Mouse (Mus musculus): ENCODE measurements around the gene Myo19.

The Myo19 gene

DNA sequence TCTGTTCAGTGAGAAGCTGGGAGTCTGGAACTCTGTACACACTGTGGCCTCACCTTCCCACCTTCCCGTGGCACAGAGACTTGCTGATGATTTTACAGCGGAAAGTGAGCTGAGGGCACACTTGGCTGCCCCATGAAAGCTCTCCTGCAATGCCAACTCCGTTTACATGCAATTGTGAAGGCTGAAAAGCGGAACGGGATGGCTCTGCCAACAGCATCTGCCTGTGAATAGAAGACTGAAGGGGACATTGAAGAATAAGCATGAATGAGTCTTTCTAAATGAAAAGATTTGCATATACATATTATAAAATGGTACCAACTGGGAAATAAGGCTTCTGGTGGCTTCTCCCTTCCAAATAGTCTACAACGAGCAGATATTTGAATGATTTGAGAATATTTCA, 67.3 kb downstream of the Myo19 start:
- DNase-seq (ENCODE audit: low spot score) = no peak

- DNase-seq (ENCODE audit: low spot score) = no peak
These were observed 68.2 kb downstream of the Myo19 start for GRCm38 (mm10) chr11:84948114-84948513.

- DNase-seq (ENCODE audit: low spot score) = no peak
These were observed 68.6 kb downstream of the Myo19 start for GRCm38 (mm10) chr11:84948526-84948925.

DNA sequence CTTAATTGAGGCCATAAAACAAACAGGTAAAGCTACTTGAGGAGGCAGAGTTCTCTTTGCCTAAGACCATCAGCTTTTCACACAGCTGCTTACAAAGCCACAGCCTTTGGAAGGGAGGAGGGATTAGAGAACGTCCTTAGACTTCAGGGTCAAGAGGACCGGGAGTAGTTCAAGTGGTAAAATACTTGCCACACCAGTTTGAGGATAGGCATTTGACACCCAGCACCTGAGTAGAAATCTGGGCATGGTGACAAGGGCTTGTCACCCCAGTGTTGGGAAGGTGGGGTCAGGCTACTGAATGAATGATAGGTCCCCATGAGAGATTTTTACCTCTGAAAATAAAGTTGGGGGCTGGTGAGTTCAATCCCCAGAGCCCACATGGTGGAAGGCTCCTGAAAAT, 72.7 kb downstream of the Myo19 start:
- no peak for DNase-seq (ENCODE audit: low spot score)

DNA sequence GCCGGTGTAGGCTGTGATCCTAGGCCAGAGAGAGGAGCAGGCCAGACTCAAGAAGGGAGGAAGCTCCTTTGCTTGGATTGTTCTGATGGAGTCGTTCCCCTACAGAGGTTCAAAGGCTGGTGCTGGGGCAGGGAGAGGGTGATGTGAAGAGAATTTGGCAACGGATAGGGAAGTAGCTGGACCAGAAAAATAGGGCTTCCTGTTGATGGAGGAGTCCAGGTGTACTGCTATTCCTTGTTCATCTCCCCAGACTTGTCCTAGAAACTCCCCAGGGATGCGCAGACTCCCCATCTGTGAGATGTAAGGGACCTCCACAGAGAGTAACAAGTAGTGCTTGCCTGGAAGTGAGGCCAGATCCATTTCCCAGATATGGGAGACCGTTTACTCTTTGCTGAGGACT, 76.5 kb downstream of the Myo19 start:
- no peak for DNase-seq (ENCODE audit: low spot score)

DNA sequence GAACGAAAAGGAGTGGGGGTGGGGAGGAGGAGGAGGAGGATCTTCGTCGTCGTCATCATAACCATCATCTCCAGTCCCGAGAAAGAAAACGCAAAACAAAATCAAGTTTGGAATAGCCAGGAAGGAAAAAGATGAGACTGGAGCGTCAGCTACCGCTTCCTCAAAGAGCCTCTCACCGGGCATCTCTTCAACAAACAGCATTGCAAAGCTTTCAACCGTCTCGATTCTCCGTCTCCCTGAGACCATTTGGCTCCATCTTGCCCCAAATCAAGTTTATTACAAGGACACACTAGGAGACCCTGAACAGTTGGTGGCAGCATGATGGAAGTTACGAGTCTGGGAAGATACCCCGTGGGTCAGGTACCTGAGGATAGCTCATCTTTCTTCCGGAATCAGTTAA, 77.2 kb downstream of the Myo19 start:
- no peak for DNase-seq (ENCODE audit: low spot score)

DNA sequence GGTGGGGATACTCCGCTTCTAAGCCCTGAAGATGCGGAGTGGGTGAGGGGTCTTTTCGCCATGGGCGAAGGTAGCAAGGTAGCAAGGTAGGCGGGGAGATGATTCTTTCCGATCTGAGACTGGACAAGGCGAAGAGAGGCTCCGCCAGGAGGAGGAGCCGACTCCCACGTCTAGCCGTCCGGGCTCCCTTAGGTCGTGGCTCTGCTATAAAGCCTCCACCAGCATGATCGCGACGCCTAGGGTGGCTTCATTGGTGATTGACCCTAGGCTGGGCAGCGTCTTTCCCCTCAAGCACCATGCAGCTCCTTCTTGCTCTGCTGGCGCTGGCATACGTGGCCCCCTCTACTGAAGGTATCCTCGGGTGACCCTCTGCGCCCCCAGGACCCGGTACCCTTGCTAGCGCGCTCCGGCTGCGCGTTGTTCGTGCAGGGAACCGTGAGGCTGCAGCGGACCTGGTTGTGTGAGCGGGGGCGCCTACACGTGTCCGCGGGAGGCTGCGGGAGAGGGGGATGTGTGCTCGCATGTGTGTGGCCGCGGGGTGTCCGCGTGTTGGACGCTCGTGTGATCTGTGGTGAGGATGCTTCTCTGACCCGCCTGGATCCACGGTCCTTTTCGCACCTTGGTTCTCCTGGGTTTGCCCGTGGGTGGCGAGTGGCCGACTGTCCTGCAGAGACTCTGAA, 77.8 kb downstream of the Myo19 start, which contains the start of gene Car4:
Gene Car4, plus strand, starts transcription at position 196 of the 680 bp plus-strand sequence.
- DNase-seq (ENCODE audit: low spot score) = no peak

GRCm38 (mm10) chr11:84958271-84958630, 78.3 kb downstream of the Myo19 start:
- DNase-seq (ENCODE audit: low spot score) = no peak

- DNase-seq (ENCODE audit: low spot score) = no peak
These were observed 79.2 kb downstream of the Myo19 start for GRCm38 (mm10) chr11:84959181-84959580.

DNA sequence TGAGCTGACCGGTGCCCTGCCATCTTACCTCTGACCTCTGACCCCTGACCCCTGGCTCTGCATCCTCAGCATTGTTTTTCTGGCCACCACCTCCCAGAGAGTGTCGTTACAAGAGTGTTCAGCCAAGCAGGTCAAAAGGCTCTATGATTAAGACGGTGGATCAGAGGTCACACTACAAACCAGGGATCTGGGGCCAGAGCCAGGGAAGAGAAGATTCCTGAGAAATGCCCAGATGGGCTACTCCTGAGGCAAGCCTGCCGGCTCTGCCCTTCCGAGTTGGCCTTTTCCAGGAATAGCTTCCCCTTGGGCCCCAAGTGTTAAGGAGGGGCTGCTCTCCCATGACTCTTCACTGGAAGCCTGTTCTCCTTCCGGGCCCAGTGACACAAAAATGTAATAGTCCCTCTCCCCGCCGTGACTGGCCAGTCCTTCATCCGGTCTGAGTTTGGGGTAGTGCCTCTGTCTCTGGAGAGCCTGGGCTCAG, 79.8 kb downstream of the Myo19 start:
- no peak for DNase-seq (ENCODE audit: low spot score)

GRCm38 (mm10) chr11:84960291-84960690, 80.3 kb downstream of the Myo19 start:
- DNase-seq (ENCODE audit: low spot score) = no peak

DNA sequence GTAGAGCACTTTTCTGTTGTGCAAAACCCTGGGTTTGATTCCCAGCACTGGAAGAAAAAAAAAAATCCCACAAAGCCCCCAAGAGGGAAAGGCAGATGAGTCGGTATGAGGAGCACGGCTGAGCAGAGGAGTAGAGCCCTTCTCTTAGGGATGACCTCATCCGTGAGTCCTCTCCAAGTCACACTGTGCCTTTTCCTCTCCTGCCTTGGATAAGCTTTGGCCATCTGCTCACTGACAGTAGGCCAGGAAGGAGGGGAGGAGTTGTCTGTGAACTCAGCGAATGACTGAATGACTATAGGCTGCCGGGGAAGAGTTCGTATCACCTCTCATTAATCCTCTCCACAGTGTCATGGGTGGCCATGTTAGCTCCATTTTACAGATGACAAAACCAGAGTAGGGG, 80.8 kb downstream of the Myo19 start:
- DNase-seq (ENCODE audit: low spot score) = no peak

All from left cerebral cortex, adult 11 months (tissue).